Mouse (Mus musculus) spleen, adult 2 months (tissue): ENCODE data around the gene Gm44511.

Experiments
- CTCF ChIP-seq: fragments of 200-500 bp; IDR thresholded peaks from 2 replicates; pipeline ENCODE4 v1.5.1; 2011; ENCODE audit warnings: mild to moderate bottlenecking, inconsistent platforms; ENCODE audit not compliant: insufficient read depth, insufficient read length, insufficient replicate concordance; ENCODE audit errors: extremely low read depth
- POLR2A ChIP-seq: fragments of 200-500 bp; IDR thresholded peaks from 2 replicates; pipeline ENCODE4 v1.6.1; 2011; ENCODE audit warnings: low read depth, low read length, inconsistent platforms

DNA sequence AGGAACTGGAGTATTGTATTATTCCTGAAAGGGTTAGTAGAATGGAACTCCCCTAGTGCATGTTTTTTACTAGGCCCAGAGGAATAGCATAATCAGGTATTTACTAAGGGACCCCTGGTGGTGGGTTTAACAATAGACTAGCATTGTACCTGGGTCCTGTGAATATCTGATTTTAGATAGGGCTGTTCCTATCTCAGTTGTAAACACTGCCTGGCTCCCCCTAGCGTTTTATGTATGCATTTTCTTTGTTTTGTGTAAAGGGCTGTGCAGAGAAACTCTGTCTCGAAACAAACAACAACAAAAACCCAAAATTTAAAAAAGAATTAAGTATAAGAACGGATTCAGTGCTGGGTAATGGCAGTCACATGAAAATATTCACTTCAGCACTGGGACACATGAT lies 19.1 kb downstream of the Gm44511 start:
- TF ChIP-seq CTCF (no peak), POLR2A (no peak)
